Mouse (Mus musculus): Measurements from ENCODE around the gene Itpr3. TPM values are rescaled to one million over a fixed set of nuclear protein-coding genes. Genes with fewer than 3 reads are reported as not detected.
A peak's percentile ranks its signal among the peaks of the same experiment; 100 is the strongest.

Itpr3 gene
- 4.5 and 4.7 TPM in 2 replicates for total RNA-seq (2014; rRNA removed)
- polyA plus RNA-seq (2015; fragmentation: Nextera tagmentation; extraction: Ambion mirVana) = 0.39 and 0.90 TPM in 2 replicates

DNA sequence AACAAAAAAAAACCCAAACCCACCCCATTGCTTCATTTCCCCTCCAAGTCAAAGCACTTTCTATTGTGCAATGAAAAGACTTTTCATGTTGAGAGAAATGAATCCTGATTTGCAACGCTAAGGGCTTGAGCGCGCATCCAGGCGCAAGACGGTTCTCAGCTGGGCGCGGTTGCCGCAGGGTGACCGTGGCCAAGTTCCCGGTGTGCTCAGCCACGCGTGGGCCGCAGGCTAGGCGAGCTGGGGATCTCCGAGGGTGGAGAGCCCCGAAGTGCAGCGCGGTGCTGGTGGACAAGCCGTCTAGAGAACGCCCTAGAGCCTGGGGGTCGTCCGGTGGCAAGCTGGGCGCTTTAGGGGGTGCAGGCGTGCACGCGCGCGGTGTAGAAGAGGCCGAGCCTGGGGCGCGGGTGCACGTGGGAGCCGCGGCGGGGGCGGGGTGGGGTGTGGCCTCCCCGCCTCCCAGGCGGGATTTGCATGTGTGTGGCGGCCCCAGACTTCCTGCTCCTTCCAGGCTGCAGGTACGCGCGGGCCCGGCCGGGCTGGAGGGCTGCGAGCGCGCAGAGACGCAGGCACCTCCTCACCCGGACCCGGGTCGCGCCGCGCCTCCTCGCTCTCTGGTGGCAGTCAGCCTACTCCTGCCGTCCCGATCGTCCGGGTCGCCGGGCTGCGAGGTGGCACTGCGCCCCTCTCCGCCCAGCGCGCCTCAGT is at the start of gene Itpr3:
Itpr3 (plus strand) TSS at position 493 of the 705 bp plus-strand sequence.
- ATAC-seq (ENCODE audit: low FRiP score) = no peak
- Histone ChIP-seq H3K9ac (replicated peaks; ENCODE audit: low read length, poor library complexity, severe bottlenecking) (peak within 1 kb of the TSS; percentile 44), H3K9me3 (ENCODE audit: low read length) (no peaks in the 10 kb centered on the region), H3K4me3 (ENCODE audit: low read depth, low read length) (peak within 1 kb of the TSS; percentile 48), H3K4me2 (ENCODE audit: low read depth, low read length, poor library complexity, severe bottlenecking) (peak within 1 kb of the TSS; percentile 75), H3K27me3 (ENCODE audit: insufficient read depth, low read length) (peaks cover 27% of the 10 kb centered on the region), H3K4me1 (ENCODE audit: insufficient read depth, low read length) (peaks cover 7% of the 10 kb centered on the region; the same call in 1 of the 2 replicates), H3K36me3 (ENCODE audit: insufficient read depth, low read length) (no peaks in the 10 kb centered on the region), H3K27ac (ENCODE audit: low read depth, low read length) (no peak within 1 kb of the TSS)
- under 1% methylated on average over 38 of the region's 66 CpGs for WGBS
- no peak for TF ChIP-seq CTCF (IDR thresholded peaks at IDR 0.05)
- no peak for DNase-seq (ENCODE audit: low spot score)

DNA sequence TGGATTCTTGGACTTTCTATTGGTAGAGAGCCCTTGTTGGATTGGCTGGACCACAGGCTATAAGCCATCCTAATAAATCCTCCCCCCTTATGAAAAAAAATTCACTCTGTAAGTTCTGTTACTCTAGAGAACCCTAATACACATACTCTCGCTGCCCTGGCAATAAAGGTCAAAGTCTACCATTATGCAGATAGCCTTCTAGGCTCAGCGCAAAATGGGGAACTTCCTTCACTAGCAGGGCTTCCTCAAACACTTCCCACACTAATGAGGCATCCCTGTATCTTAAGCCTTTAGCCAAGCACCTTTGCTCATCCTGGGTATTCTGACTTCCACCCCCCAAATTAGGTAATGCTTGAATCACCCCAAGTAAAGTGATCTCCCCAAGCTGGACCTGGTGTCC is 48.8 kb upstream of the Itpr3 start:
- Histone ChIP-seq H3K4me2 (ENCODE audit: low read depth, low read length, poor library complexity, severe bottlenecking) (no peak overlapping the region), H3K27me3 (ENCODE audit: insufficient read depth, low read length) (no peaks in the 10 kb centered on the region), H3K9ac (replicated peaks; ENCODE audit: low read length, poor library complexity, severe bottlenecking) (no peak overlapping the region), H3K9me3 (ENCODE audit: low read length) (no peaks in the 10 kb centered on the region), H3K27ac (ENCODE audit: low read depth, low read length) (no peak overlapping the region), H3K4me1 (ENCODE audit: insufficient read depth, low read length) (no peaks in the 10 kb centered on the region), H3K4me3 (ENCODE audit: low read depth, low read length) (no peak overlapping the region), H3K36me3 (ENCODE audit: insufficient read depth, low read length) (no peaks in the 10 kb centered on the region)
- no peak for ATAC-seq (ENCODE audit: low FRiP score)
- WGBS = 80% methylated on average over 2 of the region's 2 CpGs
- no peak for DNase-seq (ENCODE audit: low spot score)
- TF ChIP-seq CTCF (IDR thresholded peaks at IDR 0.05) = no peak

DNA sequence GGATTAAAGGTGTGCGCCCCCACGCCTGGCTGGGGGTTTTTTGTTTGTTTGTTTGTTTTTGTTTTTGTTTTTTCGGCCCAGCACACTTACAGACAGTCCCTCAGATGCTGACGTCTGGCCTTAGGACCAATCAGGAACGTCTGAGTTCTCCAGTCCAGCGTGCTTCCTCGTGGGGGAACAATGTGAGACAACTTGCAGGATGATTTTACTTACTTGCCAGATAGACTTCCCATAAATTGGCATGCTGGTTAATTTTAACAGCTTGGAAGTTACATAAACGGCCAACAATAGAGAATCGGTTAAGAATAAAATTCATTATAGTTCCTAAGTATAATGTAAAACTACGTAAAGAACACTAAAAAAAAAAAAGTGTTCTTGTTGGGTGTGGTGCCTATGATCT is 45.9 kb upstream of the Itpr3 start:
- no peak overlapping the region for H3K4me3 ChIP-seq (ENCODE audit: low read depth, low read length)
- WGBS = 92% methylated on average over 10 of the region's 10 CpGs
- H3K36me3 ChIP-seq (ENCODE audit: insufficient read depth, low read length) = no peaks in the 10 kb centered on the region
- no peaks in the 10 kb centered on the region for H3K9me3 ChIP-seq (ENCODE audit: low read length)
- ATAC-seq (ENCODE audit: low FRiP score) (no peak), DNase-seq (ENCODE audit: low spot score) (no peak)
- TF ChIP-seq CTCF (IDR thresholded peaks at IDR 0.05) = no peak
- H3K27ac ChIP-seq (ENCODE audit: low read depth, low read length) = no peak overlapping the region
- H3K9ac ChIP-seq (replicated peaks; ENCODE audit: low read length, poor library complexity, severe bottlenecking) = no peak overlapping the region
- H3K4me2 ChIP-seq (ENCODE audit: low read depth, low read length, poor library complexity, severe bottlenecking) = no peak overlapping the region
- no peaks in the 10 kb centered on the region for H3K4me1 ChIP-seq (ENCODE audit: insufficient read depth, low read length)
- H3K27me3 ChIP-seq (ENCODE audit: insufficient read depth, low read length) = no peaks in the 10 kb centered on the region

DNA sequence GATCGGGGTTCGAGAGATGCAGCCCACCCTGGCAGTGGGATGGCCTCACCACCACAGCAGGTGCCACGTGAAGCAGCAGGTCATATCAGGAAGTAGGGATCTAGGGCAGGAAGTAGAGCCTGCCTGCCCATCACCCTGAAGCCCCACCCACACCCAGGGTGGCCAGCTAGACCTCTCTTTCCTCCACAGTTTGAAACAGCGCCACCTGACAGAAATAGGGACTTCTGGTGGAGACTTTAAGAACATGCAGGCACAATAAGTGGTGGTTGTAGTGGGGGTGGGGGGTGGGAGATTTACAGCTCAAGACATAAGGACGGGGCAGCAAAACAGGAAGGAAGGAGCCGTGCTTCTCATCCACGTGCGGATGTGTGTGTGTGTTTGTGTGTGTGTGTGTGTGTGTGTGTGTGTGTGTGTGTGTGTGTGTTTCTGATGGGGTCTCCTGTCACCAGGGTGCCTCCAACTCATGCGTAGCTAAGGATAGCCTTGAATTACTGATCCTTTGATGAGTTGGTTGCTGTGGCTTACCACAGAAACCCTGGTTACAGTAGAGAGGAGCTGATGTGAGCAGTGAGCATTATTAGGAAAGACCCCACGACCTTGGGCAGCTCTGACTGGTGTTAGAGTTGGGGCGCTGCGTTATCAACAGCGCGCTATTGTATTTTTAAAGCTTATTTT is 45.0 kb upstream of the Itpr3 start:
- no peaks in the 10 kb centered on the region for H3K4me1 ChIP-seq (ENCODE audit: insufficient read depth, low read length)
- WGBS = 60% methylated on average over 14 of the region's 14 CpGs
- H3K4me2 ChIP-seq (ENCODE audit: low read depth, low read length, poor library complexity, severe bottlenecking) = no peak overlapping the region
- H3K9ac ChIP-seq (replicated peaks; ENCODE audit: low read length, poor library complexity, severe bottlenecking) = no peak overlapping the region
- no peak overlapping the region for H3K4me3 ChIP-seq (ENCODE audit: low read depth, low read length)
- no peak overlapping the region for H3K27ac ChIP-seq (ENCODE audit: low read depth, low read length)
- no peaks in the 10 kb centered on the region for H3K36me3 ChIP-seq (ENCODE audit: insufficient read depth, low read length)
- no peak for ATAC-seq (ENCODE audit: low FRiP score)
- no peaks in the 10 kb centered on the region for H3K27me3 ChIP-seq (ENCODE audit: insufficient read depth, low read length)
- no peaks in the 10 kb centered on the region for H3K9me3 ChIP-seq (ENCODE audit: low read length)
- DNase-seq (ENCODE audit: low spot score) = no peak
- TF ChIP-seq CTCF (IDR thresholded peaks at IDR 0.05) = no peak

DNA sequence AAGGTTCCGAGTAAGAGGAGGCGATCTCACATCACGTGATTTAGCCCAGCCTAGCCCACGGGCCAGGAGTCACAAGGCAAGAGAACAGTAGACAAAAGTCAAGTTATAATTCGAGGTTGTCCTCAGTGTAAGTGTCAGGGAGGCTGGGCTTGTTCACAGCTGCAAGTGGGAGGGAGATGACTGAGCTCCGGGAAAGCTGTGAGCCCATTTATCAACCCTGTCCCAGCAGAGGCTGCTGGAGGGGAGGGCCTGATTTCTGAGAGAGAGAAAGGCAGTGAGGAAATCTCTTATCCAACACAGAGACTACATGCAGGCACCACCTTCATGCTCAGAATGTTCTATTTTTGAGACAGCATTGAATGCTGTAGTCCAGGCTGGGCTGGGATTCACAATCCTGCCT is 44.2 kb upstream of the Itpr3 start:
- ATAC-seq (ENCODE audit: low FRiP score) (no peak), DNase-seq (ENCODE audit: low spot score) (no peak)
- no peak overlapping the region for H3K4me2 ChIP-seq (ENCODE audit: low read depth, low read length, poor library complexity, severe bottlenecking)
- no peaks in the 10 kb centered on the region for H3K9me3 ChIP-seq (ENCODE audit: low read length)
- no peak overlapping the region for H3K4me3 ChIP-seq (ENCODE audit: low read depth, low read length)
- TF ChIP-seq CTCF (IDR thresholded peaks at IDR 0.05) = no peak
- no peaks in the 10 kb centered on the region for H3K36me3 ChIP-seq (ENCODE audit: insufficient read depth, low read length)
- no peak overlapping the region for H3K27ac ChIP-seq (ENCODE audit: low read depth, low read length)
- H3K9ac ChIP-seq (replicated peaks; ENCODE audit: low read length, poor library complexity, severe bottlenecking) = no peak overlapping the region
- H3K4me1 ChIP-seq (ENCODE audit: insufficient read depth, low read length) = no peaks in the 10 kb centered on the region
- WGBS = 43% methylated on average over 6 of the region's 6 CpGs
- H3K27me3 ChIP-seq (ENCODE audit: insufficient read depth, low read length) = no peaks in the 10 kb centered on the region
